Mouse (Mus musculus): ENCODE data around the gene Smarce1. TPM values are rescaled to one million over a fixed set of nuclear protein-coding genes. Genes with fewer than 3 reads are reported as not detected.
A peak's percentile ranks its signal among the peaks of the same experiment; 100 is the strongest.
"Not testable (repeated sequence)": the region's sequence is repeated elsewhere in the genome, so short reads cannot be mapped to it uniquely, and the experiment has no call there.

Smarce1 gene
- polyA plus RNA-seq, 1 experiment from 2014 or later, result 375 TPM

- H3K4me1 ChIP-seq, result no peaks in the 10 kb centered on the region
- no peak overlapping the region for H3K4me3 ChIP-seq
- H3K36me3 ChIP-seq (ENCODE audit: poor library complexity, severe bottlenecking), result no peaks in the 10 kb centered on the region
- H3K9me3 ChIP-seq (replicated peaks), result no peaks in the 10 kb centered on the region
- WGBS, result 77% methylated on average over 5 of the region's 5 CpGs
- H3K27me3 ChIP-seq, result no peaks in the 10 kb centered on the region
- H3K9ac ChIP-seq, result no peak overlapping the region
- H3K27ac ChIP-seq, result no peak overlapping the region
- no peak for ATAC-seq
- no peak overlapping the region for H3K4me2 ChIP-seq
Observed at GRCm38 (mm10) chr11:99250241-99250640, 19.4 kb upstream of the Smarce1 start.

DNA sequence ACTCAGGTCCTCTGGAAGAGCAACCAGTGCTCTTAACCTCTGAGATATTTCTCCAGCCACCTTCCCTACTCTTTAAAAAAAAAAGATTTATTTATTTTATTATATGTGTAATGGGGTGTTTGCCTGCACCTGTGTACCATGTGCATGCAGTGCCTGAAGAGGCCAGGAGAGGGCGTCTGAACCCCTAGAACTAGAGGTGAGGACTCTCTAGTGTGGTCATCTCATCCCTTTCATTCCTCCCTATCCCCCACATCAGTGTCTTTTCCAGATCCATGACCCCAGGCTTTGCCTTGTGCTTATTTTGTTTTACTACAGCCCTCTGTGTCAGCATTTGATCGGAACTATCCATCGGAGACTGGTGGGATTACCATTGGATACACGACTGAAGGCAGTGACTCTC, 18.3 kb upstream of the Smarce1 start:
- Histone ChIP-seq H3K4me3 (no peak overlapping the region), H3K27ac (no peak overlapping the region), H3K4me1 (peaks cover 2% of the 10 kb centered on the region; the same call in 1 of the 2 replicates), H3K9ac (no peak overlapping the region), H3K9me3 (replicated peaks) (no peaks in the 10 kb centered on the region), H3K27me3 (no peaks in the 10 kb centered on the region), H3K4me2 (no peak overlapping the region), H3K36me3 (ENCODE audit: poor library complexity, severe bottlenecking) (no peaks in the 10 kb centered on the region)
- no peak for ATAC-seq
- WGBS, result 59% methylated on average over 4 of the region's 4 CpGs

GRCm38 (mm10) chr11:99247916-99248315, 17.1 kb upstream of the Smarce1 start:
- H3K4me2 ChIP-seq, result no peak overlapping the region
- ATAC-seq, result no peak
- 93% methylated on average over 4 of the region's 4 CpGs for WGBS
- no peaks in the 10 kb centered on the region for H3K9me3 ChIP-seq (replicated peaks)
- no peak overlapping the region for H3K27ac ChIP-seq
- H3K9ac ChIP-seq, result no peak overlapping the region
- no peak overlapping the region for H3K4me3 ChIP-seq
- H3K36me3 ChIP-seq (ENCODE audit: poor library complexity, severe bottlenecking), result no peaks in the 10 kb centered on the region
- no peaks in the 10 kb centered on the region for H3K27me3 ChIP-seq
- H3K4me1 ChIP-seq, result peaks cover 8% of the 10 kb centered on the region

DNA sequence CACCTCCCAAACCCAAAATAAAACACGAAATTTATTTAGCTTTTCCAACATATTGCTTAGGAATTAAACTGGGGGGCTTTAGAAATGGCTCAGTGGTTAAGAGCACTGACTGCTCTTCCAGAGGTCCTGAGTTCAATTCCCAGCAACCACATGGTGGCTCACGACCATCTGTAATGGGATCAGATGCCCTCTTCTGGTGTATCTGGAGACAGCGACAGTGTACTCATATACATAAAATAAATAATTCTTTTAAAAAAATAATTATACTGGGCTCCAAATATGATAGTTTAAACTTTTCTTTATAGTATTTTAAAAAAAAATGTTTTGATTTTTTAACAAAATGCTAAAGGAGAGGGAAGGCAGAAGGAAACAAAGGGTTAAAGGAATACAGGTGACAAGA, 13.7 kb upstream of the Smarce1 start:
- 50% methylated on average over 3 of the region's 3 CpGs for WGBS
- H3K27me3 ChIP-seq; H3K4me2 ChIP-seq; H3K27ac ChIP-seq; H3K4me1 ChIP-seq; ATAC-seq; H3K36me3 ChIP-seq (ENCODE audit: poor library complexity, severe bottlenecking); H3K9me3 ChIP-seq (replicated peaks); H3K9ac ChIP-seq; H3K4me3 ChIP-seq: not testable (repeated sequence)

GRCm38 (mm10) chr11:99243820-99244374, 13.1 kb upstream of the Smarce1 start, which contains the start of gene Krt222:
Gene Krt222, minus strand, starts transcription at chr11:99244085.
- no peak for ATAC-seq
- Histone ChIP-seq H3K4me1 (peaks cover 8% of the 10 kb centered on the region), H3K9ac (peak within 1 kb of the TSS; percentile 57), H3K36me3 (ENCODE audit: poor library complexity, severe bottlenecking) (no peaks in the 10 kb centered on the region), H3K4me2 (peak within 1 kb of the TSS; percentile 59), H3K9me3 (replicated peaks) (no peaks in the 10 kb centered on the region), H3K27ac (peak within 1 kb of the TSS; percentile 35; the same call in 1 of the 2 replicates), H3K27me3 (no peaks in the 10 kb centered on the region), H3K4me3 (peak within 1 kb of the TSS; percentile 35)
- 10% methylated on average over 17 of the region's 17 CpGs for WGBS

DNA sequence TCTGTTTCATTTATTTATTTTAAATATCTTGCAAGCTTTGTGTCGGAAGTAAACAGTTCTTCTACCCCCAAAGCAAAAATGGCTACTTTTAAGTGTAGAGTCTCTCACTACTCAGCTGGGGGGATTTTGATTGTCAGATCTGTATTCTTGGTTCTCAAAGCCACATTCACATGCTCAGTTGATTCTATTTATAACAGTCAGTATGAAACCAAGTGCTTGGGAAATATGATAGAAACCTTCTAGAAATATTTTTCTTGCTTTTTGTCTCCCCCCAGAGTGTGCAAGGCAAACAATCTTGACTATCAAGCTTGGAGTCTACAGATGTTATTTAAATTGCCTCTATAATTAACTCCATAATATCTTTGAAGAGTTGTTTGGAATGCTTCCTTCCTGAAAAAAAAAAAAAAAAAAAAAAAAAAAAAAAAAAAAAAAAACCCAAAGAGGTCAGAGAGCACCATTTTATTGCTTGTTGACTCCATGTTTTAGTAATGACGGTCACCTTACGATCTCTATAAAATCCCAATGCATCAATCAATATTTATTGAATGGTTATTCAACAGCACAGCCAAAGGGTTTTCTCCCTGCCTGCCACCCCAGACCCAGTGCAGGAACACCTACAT, 12.5 kb upstream of the Smarce1 start:
- 0 out of 2 replicates have a peak overlapping the region, but pooled peaks have one; percentile 35 for H3K27ac ChIP-seq
- no peaks in the 10 kb centered on the region for H3K36me3 ChIP-seq (ENCODE audit: poor library complexity, severe bottlenecking)
- no peaks in the 10 kb centered on the region for H3K9me3 ChIP-seq (replicated peaks)
- peaks cover 8% of the 10 kb centered on the region for H3K4me1 ChIP-seq
- H3K4me2 ChIP-seq, result peak overlapping the region; percentile 59
- H3K27me3 ChIP-seq, result no peaks in the 10 kb centered on the region
- ATAC-seq, result no peak
- 67% methylated on average over 3 of the region's 3 CpGs for WGBS
- peak overlapping the region; percentile 57 for H3K9ac ChIP-seq
- H3K4me3 ChIP-seq, result peak overlapping the region; percentile 35

- H3K4me2 ChIP-seq, result no peak overlapping the region
- no peak overlapping the region for H3K9ac ChIP-seq
- peaks cover 8% of the 10 kb centered on the region for H3K4me1 ChIP-seq
- WGBS, result 85% methylated on average over 5 of the region's 5 CpGs
- H3K27me3 ChIP-seq, result no peaks in the 10 kb centered on the region
- no peak overlapping the region for H3K27ac ChIP-seq
- no peak overlapping the region for H3K4me3 ChIP-seq
- no peak for ATAC-seq
- H3K9me3 ChIP-seq (replicated peaks), result no peaks in the 10 kb centered on the region
- no peaks in the 10 kb centered on the region for H3K36me3 ChIP-seq (ENCODE audit: poor library complexity, severe bottlenecking)
Observed at GRCm38 (mm10) chr11:99242056-99242455, 11.2 kb upstream of the Smarce1 start.

DNA sequence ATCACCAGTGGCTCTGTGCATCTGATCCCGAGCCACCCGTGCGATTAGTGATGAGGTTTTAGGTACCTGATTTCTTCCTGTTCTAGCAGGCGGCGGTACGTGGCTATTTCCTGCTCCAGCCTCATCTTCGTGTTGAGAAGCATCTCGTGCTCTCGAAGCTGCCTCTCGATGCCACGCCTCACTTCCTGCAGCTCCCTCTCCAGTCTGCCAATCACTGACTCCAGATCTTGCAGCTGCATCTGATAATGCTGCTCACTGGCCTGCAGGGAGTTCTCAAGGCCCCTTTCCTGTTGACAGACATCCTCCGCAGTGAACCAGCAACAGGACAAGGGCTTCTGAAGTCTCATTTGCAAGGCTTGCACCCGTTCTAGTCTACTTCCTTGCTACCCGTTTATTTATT, 7.7 kb upstream of the Smarce1 start:
- ATAC-seq, result no peak
- no peaks in the 10 kb centered on the region for H3K27me3 ChIP-seq
- H3K36me3 ChIP-seq (ENCODE audit: poor library complexity, severe bottlenecking), result no peaks in the 10 kb centered on the region
- H3K9me3 ChIP-seq (replicated peaks), result no peaks in the 10 kb centered on the region
- no peaks in the 10 kb centered on the region for H3K4me1 ChIP-seq
- H3K4me2 ChIP-seq, result no peak overlapping the region
- H3K27ac ChIP-seq, result no peak overlapping the region
- H3K4me3 ChIP-seq, result no peak overlapping the region
- H3K9ac ChIP-seq, result no peak overlapping the region
- 74% methylated on average over 14 of the region's 14 CpGs for WGBS

DNA sequence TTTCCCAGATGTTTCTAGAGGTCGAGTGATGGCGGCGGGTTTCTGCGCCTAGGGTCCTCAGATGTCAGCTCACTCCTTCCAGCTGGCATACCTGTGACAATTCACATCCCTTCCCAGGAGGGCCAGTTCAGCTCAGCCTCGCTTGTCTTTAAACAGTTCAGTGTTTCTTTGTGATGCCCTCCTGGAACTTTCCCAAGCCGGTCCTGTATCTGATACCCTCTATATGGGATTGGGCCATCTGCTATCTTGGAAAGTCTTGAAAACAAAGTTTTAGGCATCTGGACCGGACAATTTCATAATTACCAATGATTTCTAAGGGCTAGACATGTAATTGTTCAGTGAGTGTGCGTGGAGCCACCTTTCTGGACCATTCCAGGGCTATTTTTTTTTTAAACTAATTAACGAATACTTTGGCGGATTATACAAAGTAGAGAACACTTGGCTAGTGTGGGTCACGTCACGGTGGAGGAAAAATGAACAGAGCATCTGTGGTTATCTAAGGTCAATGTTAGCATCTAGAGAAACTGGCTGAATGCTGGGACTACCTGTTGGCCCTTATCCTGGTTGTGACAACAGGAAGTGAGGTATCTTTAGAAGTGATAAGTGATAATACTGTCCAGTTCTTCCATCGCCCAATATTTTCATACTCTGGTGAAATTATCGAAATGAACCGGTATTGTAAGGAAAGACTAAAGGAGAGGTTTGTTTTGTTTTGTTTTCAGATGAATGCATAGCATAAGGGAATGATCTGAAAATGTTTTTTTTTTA, 416 bp upstream of the Smarce1 start:
- Histone ChIP-seq H3K4me2 (peak overlapping the region; percentile 86), H3K27ac (peak overlapping the region; percentile 100), H3K4me1 (peaks cover 37% of the 10 kb centered on the region), H3K4me3 (peak overlapping the region; percentile 88), H3K36me3 (ENCODE audit: poor library complexity, severe bottlenecking) (peaks cover 17% of the 10 kb centered on the region), H3K9ac (peak overlapping the region; percentile 99), H3K27me3 (no peaks in the 10 kb centered on the region), H3K9me3 (replicated peaks) (no peaks in the 10 kb centered on the region)
- no peak; the same call in 1 of the 2 replicates for ATAC-seq
- WGBS, result 19% methylated on average over 15 of the region's 15 CpGs

DNA sequence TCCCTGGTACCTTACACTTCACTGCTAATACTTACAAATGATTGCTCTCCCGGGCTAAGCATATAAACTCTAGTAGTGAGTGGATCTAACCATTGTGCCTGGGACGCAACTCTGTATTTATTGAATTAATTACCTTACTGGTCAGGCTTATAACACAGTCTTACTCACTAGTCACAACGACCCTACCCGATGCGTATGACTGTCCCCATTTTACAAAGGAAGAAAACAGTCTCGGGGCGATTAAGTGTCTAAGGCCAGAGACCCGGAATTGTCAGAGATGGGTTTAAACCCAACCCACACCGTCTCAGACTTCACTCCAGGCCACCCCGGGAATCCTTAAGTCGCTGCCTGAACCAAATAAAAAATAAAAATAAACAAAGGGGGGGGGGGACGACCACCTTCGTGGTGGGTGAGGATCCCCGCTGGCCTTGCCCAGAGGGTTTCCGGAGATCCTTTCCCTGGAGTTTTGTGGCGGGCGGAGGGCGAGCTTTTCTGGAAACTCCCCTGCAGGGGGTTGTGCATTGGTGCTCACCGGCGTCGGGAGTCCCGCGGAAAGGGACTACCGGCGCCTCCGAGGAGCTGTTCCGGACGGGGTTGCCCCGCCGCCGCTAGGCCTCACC, 1.1 kb downstream of the Smarce1 start:
- 0 out of 2 replicates have a peak, but pooled peaks have one; percentile 19 for ATAC-seq
- Histone ChIP-seq H3K9me3 (replicated peaks) (no peaks in the 10 kb centered on the region), H3K27me3 (no peaks in the 10 kb centered on the region), H3K36me3 (ENCODE audit: poor library complexity, severe bottlenecking) (peaks cover 30% of the 10 kb centered on the region), H3K4me1 (peaks cover 41% of the 10 kb centered on the region), H3K9ac (peak overlapping the region; percentile 99), H3K27ac (peak overlapping the region; percentile 100), H3K4me3 (peak overlapping the region; percentile 88), H3K4me2 (peak overlapping the region; percentile 86)
- WGBS, result under 1% methylated on average over 31 of the region's 31 CpGs

- H3K9me3 ChIP-seq (replicated peaks), result no peaks in the 10 kb centered on the region
- no peak for ATAC-seq
- no peak overlapping the region for H3K9ac ChIP-seq
- no peak overlapping the region for H3K4me2 ChIP-seq
- WGBS, result 91% methylated on average over 5 of the region's 5 CpGs
- H3K27me3 ChIP-seq, result no peaks in the 10 kb centered on the region
- H3K4me3 ChIP-seq, result no peak overlapping the region
- H3K4me1 ChIP-seq, result peaks cover 33% of the 10 kb centered on the region
- H3K27ac ChIP-seq, result no peak overlapping the region
- H3K36me3 ChIP-seq (ENCODE audit: poor library complexity, severe bottlenecking), result peaks cover 57% of the 10 kb centered on the region
Observed at GRCm38 (mm10) chr11:99226298-99226697, 4.5 kb downstream of the Smarce1 start.

GRCm38 (mm10) chr11:99223310-99223709, 7.5 kb downstream of the Smarce1 start:
- no peaks in the 10 kb centered on the region for H3K27me3 ChIP-seq
- 89% methylated on average over 5 of the region's 5 CpGs for WGBS

More at GRCm38 (mm10) chr11:99223310-99223709, 7.5 kb downstream of the Smarce1 start:
- ATAC-seq, result no peak
- Histone ChIP-seq H3K4me2 (no peak overlapping the region), H3K4me3 (no peak overlapping the region), H3K27ac (no peak overlapping the region), H3K9ac (no peak overlapping the region), H3K36me3 (ENCODE audit: poor library complexity, severe bottlenecking) (peaks cover 81% of the 10 kb centered on the region), H3K4me1 (peaks cover 21% of the 10 kb centered on the region), H3K9me3 (replicated peaks) (no peaks in the 10 kb centered on the region)

Data from forebrain, embryonic 13.5 days (tissue).